Mouse (Mus musculus): Measurements from ENCODE around the gene Vmn2r83. TPM values are rescaled to one million over a fixed set of nuclear protein-coding genes. Genes with fewer than 3 reads are reported as not detected.

The Vmn2r83 gene
- total RNA-seq, 1 experiment from 2014 or later, result not detected

GRCm38 (mm10) chr10:79535431-79535830 is 66.9 kb downstream of the Vmn2r83 start:
- no peak for ATAC-seq (replicated peaks; ENCODE audit: insufficient number of reproducible peaks, low FRiP score, low TSS enrichment, poor library complexity, severe bottlenecking)

GRCm38 (mm10) chr10:79536461-79537080 is 68.0 kb downstream of the Vmn2r83 start:
- ATAC-seq (replicated peaks; ENCODE audit: insufficient number of reproducible peaks, low FRiP score, low TSS enrichment, poor library complexity, severe bottlenecking), result no peak

GRCm38 (mm10) chr10:79537271-79537670 is 68.7 kb downstream of the Vmn2r83 start:
- no peak for ATAC-seq (replicated peaks; ENCODE audit: insufficient number of reproducible peaks, low FRiP score, low TSS enrichment, poor library complexity, severe bottlenecking)

- no peak for ATAC-seq (replicated peaks; ENCODE audit: insufficient number of reproducible peaks, low FRiP score, low TSS enrichment, poor library complexity, severe bottlenecking)
Measured at GRCm38 (mm10) chr10:79537781-79538180, 69.2 kb downstream of the Vmn2r83 start.

GRCm38 (mm10) chr10:79538323-79538722 is 69.8 kb downstream of the Vmn2r83 start:
- no peak for ATAC-seq (replicated peaks; ENCODE audit: insufficient number of reproducible peaks, low FRiP score, low TSS enrichment, poor library complexity, severe bottlenecking)

- ATAC-seq (replicated peaks; ENCODE audit: insufficient number of reproducible peaks, low FRiP score, low TSS enrichment, poor library complexity, severe bottlenecking), result no peak
Measured at GRCm38 (mm10) chr10:79538873-79539272, 70.3 kb downstream of the Vmn2r83 start.

GRCm38 (mm10) chr10:79539701-79540495 is 71.4 kb downstream of the Vmn2r83 start:
- ATAC-seq (replicated peaks; ENCODE audit: insufficient number of reproducible peaks, low FRiP score, low TSS enrichment, poor library complexity, severe bottlenecking), result no peak

GRCm38 (mm10) chr10:79540746-79541145 is 72.2 kb downstream of the Vmn2r83 start:
- ATAC-seq (replicated peaks; ENCODE audit: insufficient number of reproducible peaks, low FRiP score, low TSS enrichment, poor library complexity, severe bottlenecking), result no peak

- ATAC-seq (replicated peaks; ENCODE audit: insufficient number of reproducible peaks, low FRiP score, low TSS enrichment, poor library complexity, severe bottlenecking), result no peak
Measured at GRCm38 (mm10) chr10:79541522-79541921, 73.0 kb downstream of the Vmn2r83 start.

GRCm38 (mm10) chr10:79542171-79542570 is 73.6 kb downstream of the Vmn2r83 start:
- ATAC-seq (replicated peaks; ENCODE audit: insufficient number of reproducible peaks, low FRiP score, low TSS enrichment, poor library complexity, severe bottlenecking), result no peak

Other genes starting within 250 kb of the Vmn2r83 start
- gene Vmn2r81, start 221.0 kb upstream of the Vmn2r83 start, total RNA-seq (2017), result not detected in 3 replicates
- not detected in 3 replicates for gene Vmn2r82, start 112.2 kb upstream of the Vmn2r83 start, total RNA-seq (2017)
- 3.1 to 4.3 TPM (median 3.3 TPM) in 3 replicates for gene Plpp2, start 65.1 kb downstream of the Vmn2r83 start, total RNA-seq (2017)
- 10.0 to 20.6 TPM (median 14.6 TPM) in 3 replicates for gene Mier2, start 86.5 kb downstream of the Vmn2r83 start, total RNA-seq (2017)
- gene Theg, start 118.6 kb downstream of the Vmn2r83 start, total RNA-seq (2017), result not detected in 3 replicates
- not detected in 3 replicates for gene C2cd4c, start 145.3 kb downstream of the Vmn2r83 start, total RNA-seq (2017)
- not detected in 3 replicates for gene Shc2, start 169.2 kb downstream of the Vmn2r83 start, total RNA-seq (2017)
- gene Odf3l2, start 177.0 kb downstream of the Vmn2r83 start, total RNA-seq (2017), result not detected in 3 replicates
- not detected in 3 replicates for gene Madcam1, start 195.8 kb downstream of the Vmn2r83 start, total RNA-seq (2017)
- 8.9 to 28.4 TPM (median 25.4 TPM) in 3 replicates for gene Tpgs1, start 200.6 kb downstream of the Vmn2r83 start, total RNA-seq (2017)
- gene Cdc34, start 213.5 kb downstream of the Vmn2r83 start, total RNA-seq (2017), result 76.0 to 109 TPM (median 89.7 TPM) in 3 replicates
- gene Gzmm, start 220.3 kb downstream of the Vmn2r83 start, total RNA-seq (2017), result 0.29 to 17.0 TPM (median 3.0 TPM) in 3 replicates
- 158 to 185 TPM (median 179 TPM) in 3 replicates for gene Bsg, start 235.8 kb downstream of the Vmn2r83 start, total RNA-seq (2017)
- gene Hcn2, start 247.9 kb downstream of the Vmn2r83 start, total RNA-seq (2017), result not detected in 3 replicates